Mouse (Mus musculus): ENCODE measurements at regions not wholly inside any gene's neighbourhood (a gene's known extent, or its start where the extent isn't known, plus 50 kb on each side); places are given as distances from the start of the nearest gene placed in this dataset.

DNA sequence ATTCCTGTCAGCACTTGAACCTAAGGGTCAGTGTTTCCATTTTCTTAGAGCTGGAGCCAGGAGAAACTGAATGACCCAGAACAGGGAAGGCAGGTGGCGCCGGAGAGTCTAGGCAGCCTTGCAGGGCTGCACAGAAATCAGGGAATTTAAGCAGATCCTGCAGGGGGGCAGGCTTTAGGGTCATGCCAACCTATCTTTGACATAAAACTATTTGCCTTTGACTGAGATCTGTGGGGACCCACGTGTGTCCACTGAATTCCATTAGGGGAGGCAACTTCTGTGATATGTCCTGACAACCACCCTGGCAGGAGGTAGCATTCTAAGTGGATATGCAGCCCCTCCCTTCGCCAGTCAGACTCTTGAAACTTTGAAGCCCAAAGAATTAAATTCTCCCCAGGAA is 135.6 kb upstream of the Ctnna2 start:
- DNase-seq (ENCODE audit: low spot score) (peak; percentile 17), ATAC-seq (ENCODE audit: low read depth) (0 out of 2 replicates have a peak, but pooled peaks have one; percentile 33)
- no peaks in the 10 kb centered on the region for H3K4me1 ChIP-seq (ENCODE audit: control insufficient read depth, insufficient read depth, low read length)
- no peak overlapping the region for H3K27ac ChIP-seq (replicated peaks; ENCODE audit: low read depth, low read length)
- H3K9ac ChIP-seq (ENCODE audit: low read depth, low read length), result no peak overlapping the region
- 46% methylated on average over 4 of the region's 4 CpGs for WGBS
- no peak overlapping the region for H3K4me3 ChIP-seq (ENCODE audit: low read depth, low read length)
- no peaks in the 10 kb centered on the region for H3K36me3 ChIP-seq (ENCODE audit: control insufficient read depth, insufficient read depth, low read length)
- H3K9me3 ChIP-seq (ENCODE audit: control insufficient read depth, low read length), result no peaks in the 10 kb centered on the region
- H3K4me2 ChIP-seq (ENCODE audit: low read depth, low read length), result no peak overlapping the region
- H3K27me3 ChIP-seq (replicated peaks; ENCODE audit: control insufficient read depth, insufficient read depth, low read length), result no peaks in the 10 kb centered on the region

DNA sequence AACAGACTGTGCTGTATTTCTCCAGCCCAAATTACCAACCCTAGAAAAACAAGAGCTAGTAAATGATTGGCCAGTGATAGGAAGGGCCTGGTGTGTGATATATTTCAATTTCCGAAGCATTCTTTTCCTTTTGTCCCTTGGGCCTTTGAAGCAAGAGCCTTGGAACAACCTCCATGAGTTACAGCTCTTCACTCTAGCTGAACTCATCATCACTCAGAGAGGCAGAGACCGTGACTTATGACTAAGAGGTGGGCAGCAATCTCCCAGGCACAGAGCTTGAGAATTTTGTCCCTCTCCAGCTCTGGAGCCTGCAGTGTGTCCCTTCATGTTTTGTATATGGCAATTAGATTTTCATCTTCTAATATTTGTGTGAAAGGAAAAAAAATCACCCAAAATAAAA is 103.0 kb upstream of the Ctnna2 start:
- H3K9me3 ChIP-seq (ENCODE audit: control insufficient read depth, low read length), result no peaks in the 10 kb centered on the region
- no peaks in the 10 kb centered on the region for H3K27me3 ChIP-seq (replicated peaks; ENCODE audit: control insufficient read depth, insufficient read depth, low read length)
- 74% methylated on average over 2 of the region's 2 CpGs for WGBS
- no peak overlapping the region for H3K27ac ChIP-seq (replicated peaks; ENCODE audit: low read depth, low read length)
- DNase-seq (ENCODE audit: low spot score), result no peak
- H3K36me3 ChIP-seq (ENCODE audit: control insufficient read depth, insufficient read depth, low read length), result no peaks in the 10 kb centered on the region
- no peaks in the 10 kb centered on the region for H3K4me1 ChIP-seq (ENCODE audit: control insufficient read depth, insufficient read depth, low read length)
- ATAC-seq (ENCODE audit: low read depth), result no peak
- H3K4me2 ChIP-seq (ENCODE audit: low read depth, low read length), result no peak overlapping the region
- H3K9ac ChIP-seq (ENCODE audit: low read depth, low read length), result no peak overlapping the region
- no peak overlapping the region for H3K4me3 ChIP-seq (ENCODE audit: low read depth, low read length)

DNA sequence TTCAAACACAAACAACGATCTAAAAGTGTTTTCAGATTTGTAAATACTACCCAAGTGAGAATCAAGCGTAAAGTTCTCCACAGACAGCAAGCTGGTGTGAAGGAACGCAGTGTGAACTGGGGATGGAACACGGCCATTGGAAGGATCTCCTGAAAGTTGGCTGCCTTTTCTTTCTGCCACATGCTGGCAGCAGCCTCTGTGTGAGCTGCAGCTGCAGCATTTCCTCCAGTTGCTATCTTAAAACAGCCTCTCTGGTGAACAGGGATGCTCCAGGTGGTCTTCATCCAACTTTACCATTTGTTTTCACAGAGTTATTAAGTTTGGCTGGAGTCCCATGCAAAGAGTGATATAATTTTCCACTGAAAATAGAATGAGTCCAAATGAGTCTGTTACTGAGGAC is 99.4 kb upstream of the Ctnna2 start:
- no peak overlapping the region for H3K4me2 ChIP-seq (ENCODE audit: low read depth, low read length)
- H3K27me3 ChIP-seq (replicated peaks; ENCODE audit: control insufficient read depth, insufficient read depth, low read length), result no peaks in the 10 kb centered on the region
- ATAC-seq (ENCODE audit: low read depth) (no peak), DNase-seq (ENCODE audit: low spot score) (peak; percentile 19)
- 67% methylated on average over 4 of the region's 4 CpGs for WGBS
- no peak overlapping the region for H3K9ac ChIP-seq (ENCODE audit: low read depth, low read length)
- H3K27ac ChIP-seq (replicated peaks; ENCODE audit: low read depth, low read length), result no peak overlapping the region
- no peaks in the 10 kb centered on the region for H3K36me3 ChIP-seq (ENCODE audit: control insufficient read depth, insufficient read depth, low read length)
- H3K9me3 ChIP-seq (ENCODE audit: control insufficient read depth, low read length), result no peaks in the 10 kb centered on the region
- H3K4me3 ChIP-seq (ENCODE audit: low read depth, low read length), result no peak overlapping the region
- H3K4me1 ChIP-seq (ENCODE audit: control insufficient read depth, insufficient read depth, low read length), result no peaks in the 10 kb centered on the region

DNA sequence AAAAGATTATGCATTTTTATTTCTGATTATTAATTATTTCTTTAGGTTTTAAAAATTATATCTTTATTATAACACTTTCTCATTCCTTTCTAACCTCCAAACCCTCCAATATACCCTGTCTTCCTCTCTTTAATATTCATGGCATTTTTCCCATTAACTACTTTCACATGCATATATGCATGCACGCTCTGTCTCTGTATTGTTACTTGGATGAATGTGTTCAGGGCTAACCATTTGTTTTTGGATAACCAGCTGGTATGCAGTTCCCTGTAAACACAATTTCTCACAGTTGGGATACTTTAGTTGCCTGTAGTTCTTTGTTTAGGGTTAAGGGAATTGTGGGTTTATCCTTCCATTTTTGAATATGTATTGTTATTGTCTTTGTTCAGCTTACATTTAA is 86.8 kb upstream of the Ctnna2 start:
- Histone ChIP-seq H3K27ac (replicated peaks; ENCODE audit: low read depth, low read length) (no peak overlapping the region), H3K9me3 (ENCODE audit: control insufficient read depth, low read length) (no peaks in the 10 kb centered on the region), H3K9ac (ENCODE audit: low read depth, low read length) (no peak overlapping the region), H3K4me2 (ENCODE audit: low read depth, low read length) (no peak overlapping the region), H3K36me3 (ENCODE audit: control insufficient read depth, insufficient read depth, low read length) (no peaks in the 10 kb centered on the region), H3K4me3 (ENCODE audit: low read depth, low read length) (no peak overlapping the region), H3K27me3 (replicated peaks; ENCODE audit: control insufficient read depth, insufficient read depth, low read length) (no peaks in the 10 kb centered on the region), H3K4me1 (ENCODE audit: control insufficient read depth, insufficient read depth, low read length) (no peaks in the 10 kb centered on the region)
- ATAC-seq (ENCODE audit: low read depth) (no peak), DNase-seq (ENCODE audit: low spot score) (no peak)
- WGBS, result 96% methylated on average over 1 of the region's 1 CpGs

DNA sequence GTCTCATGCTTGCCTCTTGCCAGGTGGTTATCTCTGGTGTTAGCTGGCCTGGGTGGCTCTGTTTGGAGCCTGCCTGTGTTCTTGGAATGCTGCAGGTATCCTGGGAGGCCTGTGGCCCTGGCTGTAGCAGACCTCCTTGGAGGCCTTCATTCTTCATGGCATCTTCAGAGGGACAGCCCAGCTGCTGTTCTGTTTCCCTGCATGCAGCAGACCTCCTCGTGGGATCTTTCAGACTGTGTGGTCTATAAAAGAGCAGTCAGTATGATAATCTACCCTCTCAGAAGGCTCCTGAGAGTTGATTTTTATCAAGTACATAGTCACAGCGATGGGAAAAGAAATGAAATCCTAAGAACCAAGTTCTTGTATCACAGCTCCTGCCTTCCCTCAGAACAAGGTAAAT is 86.2 kb upstream of the Ctnna2 start:
- no peak for ATAC-seq (ENCODE audit: low read depth)
- no peaks in the 10 kb centered on the region for H3K4me1 ChIP-seq (ENCODE audit: control insufficient read depth, insufficient read depth, low read length)
- H3K9ac ChIP-seq (ENCODE audit: low read depth, low read length), result no peak overlapping the region
- no peak overlapping the region for H3K4me3 ChIP-seq (ENCODE audit: low read depth, low read length)
- H3K36me3 ChIP-seq (ENCODE audit: control insufficient read depth, insufficient read depth, low read length), result no peaks in the 10 kb centered on the region
- H3K9me3 ChIP-seq (ENCODE audit: control insufficient read depth, low read length), result no peaks in the 10 kb centered on the region
- H3K4me2 ChIP-seq (ENCODE audit: low read depth, low read length), result no peak overlapping the region
- no peak for DNase-seq (ENCODE audit: low spot score)
- WGBS, result 58% methylated on average over 2 of the region's 2 CpGs
- H3K27me3 ChIP-seq (replicated peaks; ENCODE audit: control insufficient read depth, insufficient read depth, low read length), result no peaks in the 10 kb centered on the region
- H3K27ac ChIP-seq (replicated peaks; ENCODE audit: low read depth, low read length), result no peak overlapping the region

Data from embryonic facial prominence, embryonic 14.5 days (tissue).